Mouse (Mus musculus) cortical plate, adult 2 months (tissue): ENCODE measurements around the gene Rest.

Source experiments
- CTCF ChIP-seq: fragments of 200-500 bp; IDR thresholded peaks from 2 replicates; pipeline ENCODE4 v1.5.1; 2011; ENCODE audit warnings: mild to moderate bottlenecking, control low read depth, low read length; ENCODE audit not compliant: insufficient read depth; ENCODE audit errors: extremely low read depth
- POLR2A ChIP-seq: fragments of 200-500 bp; IDR thresholded peaks from 2 replicates; pipeline ENCODE4 v1.6.1; 2011; ENCODE audit warnings: mild to moderate bottlenecking, low read length, control low read depth; ENCODE audit not compliant: insufficient read depth; ENCODE audit errors: extremely low read depth

DNA sequence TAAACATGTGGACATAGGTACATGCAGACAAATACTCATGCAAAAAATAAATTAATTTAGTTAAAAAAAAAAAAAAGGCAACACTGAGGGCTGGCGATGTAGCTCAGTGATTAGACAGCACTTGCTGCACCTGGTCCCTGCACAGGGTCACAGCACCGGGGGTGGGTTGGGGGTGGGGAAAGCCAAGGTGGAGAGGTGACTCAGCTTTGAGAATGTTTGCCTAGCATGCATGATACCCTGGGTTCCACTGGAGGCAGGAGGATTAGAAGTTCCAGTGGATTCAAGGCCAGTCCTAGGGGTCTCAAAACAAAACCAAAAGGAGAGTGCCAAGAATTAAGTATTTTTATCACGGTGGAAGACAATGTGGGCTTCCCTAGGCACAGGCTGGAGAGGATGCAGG is 7.7 kb upstream of the Rest start:
- TF ChIP-seq CTCF (no peak), POLR2A (no peak)
